In the genomic region with DNA sequence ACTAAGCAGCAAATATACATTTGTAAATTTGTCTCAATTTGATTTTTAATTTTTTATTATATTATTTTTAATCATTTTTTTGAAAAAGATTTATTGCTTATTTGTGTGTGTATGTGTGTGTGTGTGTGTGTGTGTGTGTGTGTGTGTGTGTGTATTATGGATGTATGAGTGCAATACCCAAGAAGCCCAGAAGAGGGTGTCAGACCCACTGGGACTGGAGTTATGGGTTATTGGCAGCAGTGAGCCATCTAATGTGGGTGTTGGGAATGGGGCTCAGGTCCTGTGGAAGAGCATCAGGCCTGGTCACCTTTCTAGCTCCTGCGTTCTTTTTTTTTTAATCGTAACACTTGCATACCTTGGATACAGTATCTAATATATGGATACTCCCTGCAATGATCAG, we compare ENCODE assay signal across 30 mouse cellular contexts. TPM values are rescaled to one million over a fixed set of nuclear protein-coding genes. Genes with fewer than 3 reads are reported as not detected.
A peak's percentile ranks its signal among the peaks of the same experiment; 100 is the strongest.
DNase-seq lines count a peak whose midpoint lies in the region; ATAC-seq and TF ChIP-seq lines count a peak whose summit lies in the region.
"Had no signal": no experiment of that assay in that cellular context is flagged by ENCODE, and none has a peak within 500 bp of the region (broad histone marks: within the 10 kb centered on the region; RNA-seq: fewer than 3 reads in every experiment).

No protein-coding gene starts in this region.

- 0 out of 2 replicates have a peak, but pooled peaks have one; percentile 15 for TF ChIP-seq CTCF in forebrain, postnatal 0 days (IDR thresholded peaks at IDR 0.05; ENCODE audit: low read depth)
- peak; percentile 35 for TF ChIP-seq CTCF in E14TG2a.4 (conservative IDR thresholded peaks at IDR 0.05; ENCODE audit: low read length)

- H3K27me3 ChIP-seq in forebrain, postnatal 0 days (ENCODE audit: insufficient read depth, low read length) = no peaks in the 10 kb centered on the region
- H3K27me3 ChIP-seq in forebrain, embryonic 12.5 days = peaks cover 8% of the 10 kb centered on the region; the same call in 1 of the 2 replicates
- peaks cover 10% of the 10 kb centered on the region; the same call in 1 of the 2 replicates for H3K27me3 ChIP-seq in E14TG2a.4 (ENCODE audit: insufficient read depth, low read length)
- H3K27me3 ChIP-seq in forebrain, embryonic 11.5 days (ENCODE audit: control insufficient read depth, insufficient read depth, low read length) = no peaks in the 10 kb centered on the region
- H3K27me3 ChIP-seq: embryonic facial prominence, embryonic 12.5 days; embryonic facial prominence, embryonic 15.5 days; forebrain, embryonic 13.5 days; heart, embryonic 12.5 days; heart, embryonic 15.5 days; hindbrain, embryonic 13.5 days; intestine, embryonic 15.5 days had no signal

- no peak for DNase-seq in forebrain, postnatal 0 days
- peak; percentile 51 for DNase-seq in ZHBTc4 (ENCODE audit: low read depth, low spot score)
- DNase-seq in forebrain, embryonic 11.5 days (ENCODE audit: low spot score) = no peak
- DNase-seq in gastrocnemius, postnatal 36 days = no peak
- DNase-seq: adrenal gland, postnatal 10 days; adrenal gland, postnatal 36 days; cerebellum, adult 11 months; cerebellum, adult 2 months; cerebellum, adult 9-11 months; cerebellum, postnatal 25 days; gastrocnemius, adult 2 months; gastrocnemius, postnatal 14 days; heart, adult 18-20 months; heart, postnatal 10 days; heart, postnatal 36 days had no signal

- H3K27ac ChIP-seq in forebrain, postnatal 0 days (ENCODE audit: low read depth, low read length) = no peak overlapping the region
- no peak overlapping the region for H3K27ac ChIP-seq in forebrain, embryonic 12.5 days
- no peak overlapping the region for H3K27ac ChIP-seq in forebrain, embryonic 11.5 days (ENCODE audit: low read depth, low read length)
- H3K27ac ChIP-seq: embryonic facial prominence, embryonic 12.5 days; embryonic facial prominence, embryonic 15.5 days; forebrain, embryonic 13.5 days; gastrocnemius, adult 2 months; heart, embryonic 15.5 days; hindbrain, embryonic 10.5 days; hindbrain, embryonic 13.5 days; intestine, embryonic 15.5 days had no signal

- intact Hi-C loops in gastrocnemius, postnatal 36 days (cut with DNase I) = no loop called here

- H3K4me1 ChIP-seq in forebrain, postnatal 0 days (ENCODE audit: insufficient read depth) = peaks cover 7% of the 10 kb centered on the region
- H3K4me1 ChIP-seq in forebrain, embryonic 12.5 days = peaks cover 10% of the 10 kb centered on the region
- peaks cover 27% of the 10 kb centered on the region for H3K4me1 ChIP-seq in E14TG2a.4 (replicated peaks; ENCODE audit: low read depth, low read length)
- 0 out of 2 replicates have a peak, but pooled peaks cover 4% of the 10 kb centered on the region for H3K4me1 ChIP-seq in forebrain, embryonic 11.5 days (replicated peaks; ENCODE audit: control insufficient read depth, insufficient read depth, low read length)
- H3K4me1 ChIP-seq: embryonic facial prominence, embryonic 12.5 days; embryonic facial prominence, embryonic 15.5 days; intestine, embryonic 15.5 days had no signal

- no peak overlapping the region for H3K9ac ChIP-seq in forebrain, postnatal 0 days
- H3K9ac ChIP-seq in forebrain, embryonic 12.5 days = no peak overlapping the region
- H3K9ac ChIP-seq in forebrain, embryonic 11.5 days (ENCODE audit: low read length) = no peak overlapping the region
- H3K9ac ChIP-seq: embryonic facial prominence, embryonic 12.5 days; embryonic facial prominence, embryonic 15.5 days; forebrain, embryonic 13.5 days; heart, embryonic 12.5 days; heart, embryonic 15.5 days; hindbrain, embryonic 13.5 days; intestine, embryonic 15.5 days had no signal

- WGBS in forebrain, postnatal 0 days = 96% methylated on average over 2 of the region's 2 CpGs
- 98% methylated on average over 2 of the region's 2 CpGs for WGBS in forebrain, embryonic 12.5 days
- WGBS in forebrain, embryonic 11.5 days = 95% methylated on average over 2 of the region's 2 CpGs

- H3K36me3 ChIP-seq in forebrain, postnatal 0 days (ENCODE audit: insufficient read depth) = no peaks in the 10 kb centered on the region
- no peaks in the 10 kb centered on the region for H3K36me3 ChIP-seq in forebrain, embryonic 12.5 days (replicated peaks)
- no peaks in the 10 kb centered on the region for H3K36me3 ChIP-seq in E14TG2a.4 (ENCODE audit: insufficient read depth, low read length)
- H3K36me3 ChIP-seq in forebrain, embryonic 11.5 days (ENCODE audit: control insufficient read depth, insufficient read depth, low read length) = no peaks in the 10 kb centered on the region
- H3K36me3 ChIP-seq: embryonic facial prominence, embryonic 12.5 days; embryonic facial prominence, embryonic 15.5 days; G1E; heart, embryonic 12.5 days; heart, embryonic 15.5 days; hindbrain, embryonic 10.5 days; hindbrain, embryonic 13.5 days; intestine, embryonic 15.5 days had no signal

- no peak for ATAC-seq in forebrain, postnatal 0 days
- ATAC-seq in forebrain, embryonic 12.5 days (ENCODE audit: low FRiP score) = no peak
- no peak for ATAC-seq in forebrain, embryonic 11.5 days (replicated peaks; ENCODE audit: low FRiP score)
- ATAC-seq: forebrain, embryonic 13.5 days; forebrain, embryonic 16.5 days; hindbrain, embryonic 16.5 days; intestine, embryonic 15.5 days had no signal

- no peak overlapping the region for H3K4me2 ChIP-seq in forebrain, postnatal 0 days (ENCODE audit: low read depth)
- no peak overlapping the region for H3K4me2 ChIP-seq in forebrain, embryonic 12.5 days
- H3K4me2 ChIP-seq in forebrain, embryonic 11.5 days (ENCODE audit: low read depth, low read length, severe bottlenecking) = no peak overlapping the region
- H3K4me2 ChIP-seq: embryonic facial prominence, embryonic 12.5 days; embryonic facial prominence, embryonic 15.5 days; forebrain, embryonic 13.5 days; heart, embryonic 12.5 days; heart, embryonic 15.5 days; hindbrain, embryonic 13.5 days; intestine, embryonic 15.5 days had no signal

- H3K9me3 ChIP-seq in forebrain, postnatal 0 days (ENCODE audit: low read length) = no peaks in the 10 kb centered on the region
- H3K9me3 ChIP-seq in forebrain, embryonic 12.5 days = 0 out of 2 replicates have a peak, but pooled peaks cover 5% of the 10 kb centered on the region
- peaks cover 3% of the 10 kb centered on the region; the same call in 1 of the 2 replicates for H3K9me3 ChIP-seq in E14TG2a.4 (ENCODE audit: low read length)
- peaks cover 2% of the 10 kb centered on the region; the same call in 1 of the 2 replicates for H3K9me3 ChIP-seq in forebrain, embryonic 11.5 days (ENCODE audit: control insufficient read depth, low read length)
- H3K9me3 ChIP-seq: embryonic facial prominence, embryonic 12.5 days; embryonic facial prominence, embryonic 15.5 days; forebrain, embryonic 13.5 days; heart, embryonic 15.5 days; hindbrain, embryonic 10.5 days; hindbrain, embryonic 13.5 days; intestine, embryonic 15.5 days had no signal

- no peak overlapping the region for H3K4me3 ChIP-seq in forebrain, postnatal 0 days (ENCODE audit: low read depth, low read length)
- H3K4me3 ChIP-seq in forebrain, embryonic 12.5 days (replicated peaks) = no peak overlapping the region
- H3K4me3 ChIP-seq in E14TG2a.4 (replicated peaks; ENCODE audit: low read length) = no peak overlapping the region
- no peak overlapping the region for H3K4me3 ChIP-seq in forebrain, embryonic 11.5 days (ENCODE audit: low read depth, low read length)
- H3K4me3 ChIP-seq: embryonic facial prominence, embryonic 12.5 days; embryonic facial prominence, embryonic 15.5 days; forebrain, embryonic 13.5 days; gastrocnemius, adult 2 months; heart, embryonic 12.5 days; heart, embryonic 15.5 days; hindbrain, embryonic 10.5 days; hindbrain, embryonic 13.5 days; intestine, embryonic 15.5 days had no signal

RNA-seq across cellular contexts. Expression of a gene that starts 22.4 kb away (rescaled TPM):
- 0.15 and 0.38 TPM in 2 replicates for total RNA-seq in forebrain, postnatal 0 days (2014; rRNA removed)
- polyA plus RNA-seq in forebrain, postnatal 0 days (2015; fragmentation: Nextera tagmentation; extraction: Ambion mirVana) = 0.45 and 0.84 TPM in 2 replicates
- polyA plus RNA-seq in forebrain, embryonic 12.5 days (2016; fragmentation: Nextera tagmentation; extraction: Ambion mirVana) = 0.17 and 0.68 TPM in 2 replicates
- 0.24 and 0.73 TPM in 2 replicates for polyA plus RNA-seq in forebrain, embryonic 11.5 days (2014; fragmentation: Nextera tagmentation; extraction: Ambion mirVana)
- total RNA-seq in gastrocnemius, postnatal 36 days (2021) = under 1 TPM in 1 of 2 experiments, not detected in 1; 0.30 TPM
- total RNA-seq: adrenal gland, adult 18-20 months; adrenal gland, postnatal 36 days; common myeloid progenitor, adult 5-6 weeks; G1E; gastrocnemius, postnatal 14 days; heart, adult 18-20 months; heart, postnatal 10 days; heart, postnatal 36 days had no signal
- polyA plus RNA-seq: G1E; heart, embryonic 15.5 days; intestine, embryonic 15.5 days had no signal
